Mouse (Mus musculus): ENCODE data around the gene Slc25a39. TPM values are rescaled to one million over a fixed set of nuclear protein-coding genes. Genes with fewer than 3 reads are reported as not detected.

Gene Slc25a39
- total RNA-seq, 2 experiments from 2014 or later: 22.8 to 47.5 TPM

DNA sequence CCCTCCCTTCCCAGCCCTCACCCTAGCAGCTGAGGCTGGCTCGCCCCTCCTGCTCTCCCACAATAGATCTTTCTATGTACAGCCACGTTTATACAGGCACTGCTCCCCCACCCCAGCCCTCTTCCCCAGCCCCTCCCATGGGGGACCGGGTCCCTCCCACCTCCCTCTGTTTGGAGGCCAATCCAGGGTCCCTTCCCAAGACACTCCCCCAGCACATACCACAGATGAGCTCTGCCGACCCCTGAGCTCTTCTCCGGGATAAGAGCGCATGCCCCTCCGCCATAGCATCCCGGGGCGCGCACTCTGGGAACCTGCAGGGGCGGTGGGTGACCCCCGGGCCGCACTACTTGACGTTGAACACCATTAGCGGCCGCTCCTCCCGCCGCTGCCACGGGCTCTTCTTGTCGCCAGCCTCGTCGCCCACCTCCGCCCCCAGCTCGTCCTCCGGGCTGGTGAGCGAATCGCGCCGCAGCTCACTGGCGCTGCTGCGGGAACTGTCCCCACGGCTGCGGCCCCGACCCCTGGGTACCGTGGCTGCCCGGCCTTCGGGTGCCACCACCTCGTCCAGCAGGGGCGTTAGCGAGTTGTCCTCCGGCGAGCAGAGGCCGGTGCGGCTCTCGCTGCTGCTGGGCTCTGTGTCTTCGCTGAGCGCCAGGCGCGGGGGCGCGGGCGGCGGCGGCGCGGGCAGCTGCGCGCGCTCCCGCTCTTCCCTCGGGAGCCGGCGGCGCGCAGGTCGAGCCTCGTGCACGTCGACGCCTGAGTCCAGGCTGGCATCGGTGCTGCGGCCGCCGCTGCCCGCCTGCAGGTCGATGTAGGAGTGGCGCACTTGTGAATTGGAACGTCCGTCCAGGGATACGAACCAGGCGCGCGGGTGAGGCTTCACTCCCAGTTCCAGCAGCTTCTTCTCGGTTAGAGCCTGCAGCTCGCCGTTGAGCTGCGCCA lies 29.6 kb upstream of the Slc25a39 start:
- peak; percentile 43; the same call in 1 of the 2 replicates for ATAC-seq (ENCODE audit: poor library complexity, severe bottlenecking)

DNA sequence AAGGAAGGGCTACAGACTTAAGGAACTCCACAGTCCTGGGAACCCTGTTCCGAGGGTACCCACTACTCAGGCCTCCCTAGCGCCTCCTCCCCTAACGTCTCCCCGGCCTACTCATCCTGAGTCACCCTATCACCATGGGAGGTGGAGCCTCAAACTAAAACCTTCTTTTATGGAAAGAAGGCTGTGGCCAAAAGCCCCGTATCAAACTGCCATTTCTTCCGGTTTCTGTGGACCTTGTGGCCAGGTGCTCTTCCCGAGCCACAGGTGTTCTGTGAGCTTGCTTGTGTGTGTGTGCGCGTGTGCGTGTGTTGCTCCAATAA lies 28.7 kb upstream of the Slc25a39 start:
- no peak for ATAC-seq (ENCODE audit: poor library complexity, severe bottlenecking)

DNA sequence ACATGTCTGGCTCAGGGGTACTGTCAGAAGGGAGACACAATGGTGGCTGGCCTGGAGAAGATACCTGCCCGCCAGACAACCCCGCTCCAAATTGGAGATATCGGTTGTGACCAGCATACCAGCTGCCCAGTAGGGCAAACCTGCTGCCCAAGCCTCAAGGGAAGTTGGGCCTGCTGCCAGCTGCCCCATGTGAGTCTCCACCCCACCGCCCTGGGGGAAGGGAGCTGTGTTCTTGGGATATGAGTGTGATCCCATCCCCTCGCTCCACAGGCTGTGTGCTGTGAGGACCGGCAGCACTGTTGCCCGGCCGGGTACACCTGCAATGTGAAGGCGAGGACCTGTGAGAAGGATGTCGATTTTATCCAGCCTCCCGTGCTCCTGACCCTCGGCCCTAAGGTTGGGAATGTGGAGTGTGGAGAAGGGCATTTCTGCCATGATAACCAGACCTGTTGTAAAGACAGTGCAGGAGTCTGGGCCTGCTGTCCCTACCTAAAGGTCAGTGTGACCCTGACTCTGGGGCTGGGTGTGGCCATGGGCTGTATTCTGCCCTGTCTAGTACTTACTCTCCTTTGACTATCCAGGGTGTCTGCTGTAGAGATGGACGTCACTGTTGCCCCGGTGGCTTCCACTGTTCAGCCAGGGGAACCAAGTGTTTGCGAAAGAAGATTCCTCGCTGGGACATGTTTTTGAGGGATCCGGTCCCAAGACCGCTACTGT lies 28.2 kb upstream of the Slc25a39 start:
- no peak for ATAC-seq (ENCODE audit: poor library complexity, severe bottlenecking)

DNA sequence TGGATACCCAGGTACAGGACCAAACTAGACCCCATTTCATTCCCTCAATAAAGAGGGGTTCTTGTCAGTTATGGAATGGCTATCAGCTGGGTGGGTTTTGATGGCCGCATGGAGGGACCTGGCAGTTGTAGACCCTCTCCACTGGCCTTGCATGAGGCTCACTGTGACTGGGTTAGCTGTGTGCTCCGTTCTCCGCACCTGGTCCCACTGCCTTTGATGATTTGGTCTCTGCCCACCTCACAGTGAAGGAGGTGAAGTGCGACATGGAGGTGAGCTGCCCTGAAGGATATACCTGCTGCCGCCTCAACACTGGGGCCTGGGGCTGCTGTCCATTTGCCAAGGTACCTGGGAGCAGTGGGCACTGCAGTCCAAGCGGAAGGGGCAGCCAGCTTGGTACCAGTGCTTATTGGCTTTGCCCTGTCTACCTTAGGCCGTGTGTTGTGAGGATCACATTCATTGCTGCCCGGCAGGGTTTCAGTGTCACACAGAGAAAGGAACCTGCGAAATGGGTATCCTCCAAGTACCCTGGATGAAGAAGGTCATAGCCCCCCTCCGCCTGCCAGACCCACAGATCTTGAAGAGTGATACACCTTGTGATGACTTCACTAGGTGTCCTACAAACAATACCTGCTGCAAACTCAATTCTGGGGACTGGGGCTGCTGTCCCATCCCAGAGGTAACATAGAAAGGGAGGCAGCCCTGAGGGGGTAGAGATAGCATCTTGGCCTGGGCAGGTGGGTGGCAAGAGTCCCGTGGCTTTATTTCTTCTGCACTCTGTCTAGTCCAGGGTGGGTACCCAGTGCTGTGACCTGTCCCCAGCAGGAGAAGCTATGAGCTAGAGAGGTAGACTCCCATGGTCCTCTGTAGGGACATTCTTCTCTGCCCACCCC lies 27.3 kb upstream of the Slc25a39 start:
- no peak for ATAC-seq (ENCODE audit: poor library complexity, severe bottlenecking)

DNA sequence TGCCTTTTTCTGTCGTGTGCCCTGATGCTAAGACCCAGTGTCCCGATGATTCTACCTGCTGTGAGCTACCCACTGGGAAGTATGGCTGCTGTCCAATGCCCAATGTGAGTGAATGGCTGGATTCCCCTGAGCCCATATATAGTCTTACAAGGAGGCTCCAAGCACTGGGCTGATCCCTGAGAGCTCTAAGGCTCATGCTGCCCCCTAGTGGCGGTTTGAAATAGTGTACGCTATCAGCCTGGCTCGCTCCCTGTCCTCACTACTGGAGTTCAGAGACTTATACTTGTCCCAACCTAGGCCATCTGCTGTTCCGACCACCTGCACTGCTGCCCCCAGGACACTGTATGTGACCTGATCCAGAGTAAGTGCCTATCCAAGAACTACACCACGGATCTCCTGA lies 26.7 kb upstream of the Slc25a39 start:
- ATAC-seq (ENCODE audit: poor library complexity, severe bottlenecking): peak; percentile 31; the same call in 1 of the 2 replicates

DNA sequence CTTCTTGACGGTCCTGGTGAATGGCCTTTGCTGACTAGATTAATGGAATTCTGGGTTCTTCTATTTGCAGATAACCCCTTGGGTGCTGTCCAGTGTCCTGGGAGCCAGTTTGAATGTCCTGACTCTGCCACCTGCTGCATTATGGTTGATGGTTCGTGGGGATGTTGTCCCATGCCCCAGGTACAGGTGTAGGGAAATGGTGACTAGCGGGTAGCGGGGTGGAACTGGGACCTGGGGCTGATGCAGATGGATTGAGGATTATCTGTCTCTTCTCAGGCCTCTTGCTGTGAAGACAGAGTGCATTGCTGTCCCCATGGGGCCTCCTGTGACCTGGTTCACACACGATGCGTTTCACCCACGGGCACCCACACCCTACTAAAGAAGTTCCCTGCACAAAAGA lies 26.1 kb upstream of the Slc25a39 start:
- no peak for ATAC-seq (ENCODE audit: poor library complexity, severe bottlenecking)

DNA sequence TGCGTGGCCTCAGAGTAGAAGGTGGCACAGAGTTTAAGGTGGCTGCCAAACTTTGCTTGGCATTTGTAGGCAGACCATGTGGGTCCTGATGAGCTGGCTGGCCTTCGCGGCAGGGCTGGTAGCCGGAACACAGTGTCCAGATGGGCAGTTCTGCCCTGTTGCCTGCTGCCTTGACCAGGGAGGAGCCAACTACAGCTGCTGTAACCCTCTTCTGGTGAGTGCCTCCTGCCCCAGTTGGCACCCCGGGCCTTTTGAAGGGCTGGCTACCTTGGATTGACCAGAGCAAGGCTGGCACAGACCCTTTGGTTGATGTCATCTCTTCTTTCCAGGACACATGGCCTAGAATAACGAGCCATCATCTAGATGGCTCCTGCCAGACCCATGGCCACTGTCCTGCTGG lies 25.1 kb upstream of the Slc25a39 start:
- ATAC-seq (ENCODE audit: poor library complexity, severe bottlenecking): no peak

DNA sequence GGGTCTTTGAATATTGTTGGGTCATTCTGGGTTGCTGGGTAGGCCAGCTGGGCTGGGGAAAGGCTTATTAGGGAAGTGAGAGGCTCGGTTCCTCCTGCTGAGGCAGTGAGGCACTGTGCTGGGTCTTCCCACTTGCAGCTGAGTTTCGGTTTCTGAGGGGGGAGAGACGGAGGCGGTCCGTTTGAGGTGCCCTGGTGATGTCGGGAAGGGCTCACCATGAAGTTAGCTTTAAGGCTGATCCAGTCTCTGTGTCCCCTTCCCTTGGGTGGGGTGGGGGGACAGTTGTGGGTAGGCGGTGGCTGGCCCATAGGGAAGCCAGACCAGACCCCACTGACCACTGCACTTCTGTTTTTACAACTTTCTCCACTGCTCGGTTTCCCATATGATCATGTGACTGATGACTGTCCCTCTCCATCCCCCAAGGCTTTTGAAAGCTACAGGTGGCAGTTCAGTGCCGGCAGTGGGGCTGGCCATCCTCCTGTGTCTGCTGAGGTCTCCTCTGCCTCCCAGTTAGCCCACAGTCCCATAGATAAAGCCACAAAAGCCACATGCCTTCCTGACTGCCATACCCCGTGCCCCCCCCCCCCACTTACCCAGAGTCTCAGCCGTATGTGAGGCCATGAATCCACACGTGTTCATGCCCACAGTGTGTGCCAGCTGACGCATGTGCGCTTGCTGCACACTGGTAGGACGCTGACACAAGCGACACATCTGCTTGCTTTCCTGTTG lies 24.5 kb upstream of the Slc25a39 start:
- peak; percentile 57 for ATAC-seq (ENCODE audit: poor library complexity, severe bottlenecking)

DNA sequence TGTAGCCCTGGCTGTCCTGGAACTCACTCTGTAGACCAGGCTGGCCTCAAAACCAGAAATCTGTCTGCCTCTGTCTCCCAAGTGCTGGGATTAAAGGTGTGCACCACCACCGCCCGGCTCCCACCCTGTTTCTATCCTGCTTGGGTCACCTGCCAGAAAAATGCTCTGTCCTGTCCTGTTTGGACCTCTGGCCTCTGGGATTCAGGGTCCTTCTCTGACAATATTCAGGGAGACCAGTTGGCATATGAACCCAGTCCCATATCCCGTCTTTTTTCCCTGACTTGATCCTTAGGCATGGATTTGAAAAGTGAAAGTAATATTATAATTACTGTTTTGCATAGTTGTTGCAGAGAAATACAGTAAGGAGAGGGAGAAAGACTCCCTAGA lies 24.0 kb upstream of the Slc25a39 start:
- no peak for ATAC-seq (ENCODE audit: poor library complexity, severe bottlenecking)

DNA sequence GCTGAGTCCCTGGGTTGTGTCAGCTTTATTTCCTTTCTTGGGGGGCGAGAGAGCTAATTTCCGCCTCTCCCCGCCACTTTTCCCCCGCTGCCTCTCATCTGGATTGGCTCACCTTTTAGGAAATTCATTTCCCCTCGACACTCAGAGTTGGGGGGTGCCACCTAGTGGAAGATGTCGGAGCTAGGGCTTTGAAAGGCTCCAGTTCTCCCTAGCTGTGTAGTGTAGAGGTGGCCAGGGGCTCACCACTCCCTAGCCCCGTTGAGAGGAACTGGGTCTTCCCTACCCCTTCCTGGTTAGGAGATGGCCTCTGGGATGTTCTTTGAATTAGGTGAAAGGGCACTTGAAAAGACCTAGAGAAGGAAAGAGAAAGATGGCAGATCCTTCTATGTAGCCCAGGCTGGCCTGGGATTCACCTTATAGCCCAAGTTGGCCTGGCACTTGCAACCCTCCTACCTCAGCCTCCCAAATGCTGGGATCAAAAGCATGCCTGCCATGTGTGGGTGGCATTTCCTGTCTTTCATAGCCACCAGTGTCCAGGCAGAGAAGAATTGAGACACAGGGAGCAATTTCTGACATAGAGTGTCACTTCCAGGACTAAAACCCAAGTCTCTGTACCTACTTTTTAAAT lies 23.4 kb upstream of the Slc25a39 start:
- ATAC-seq (ENCODE audit: poor library complexity, severe bottlenecking): peak; percentile 17; the same call in 1 of the 2 replicates

DNA sequence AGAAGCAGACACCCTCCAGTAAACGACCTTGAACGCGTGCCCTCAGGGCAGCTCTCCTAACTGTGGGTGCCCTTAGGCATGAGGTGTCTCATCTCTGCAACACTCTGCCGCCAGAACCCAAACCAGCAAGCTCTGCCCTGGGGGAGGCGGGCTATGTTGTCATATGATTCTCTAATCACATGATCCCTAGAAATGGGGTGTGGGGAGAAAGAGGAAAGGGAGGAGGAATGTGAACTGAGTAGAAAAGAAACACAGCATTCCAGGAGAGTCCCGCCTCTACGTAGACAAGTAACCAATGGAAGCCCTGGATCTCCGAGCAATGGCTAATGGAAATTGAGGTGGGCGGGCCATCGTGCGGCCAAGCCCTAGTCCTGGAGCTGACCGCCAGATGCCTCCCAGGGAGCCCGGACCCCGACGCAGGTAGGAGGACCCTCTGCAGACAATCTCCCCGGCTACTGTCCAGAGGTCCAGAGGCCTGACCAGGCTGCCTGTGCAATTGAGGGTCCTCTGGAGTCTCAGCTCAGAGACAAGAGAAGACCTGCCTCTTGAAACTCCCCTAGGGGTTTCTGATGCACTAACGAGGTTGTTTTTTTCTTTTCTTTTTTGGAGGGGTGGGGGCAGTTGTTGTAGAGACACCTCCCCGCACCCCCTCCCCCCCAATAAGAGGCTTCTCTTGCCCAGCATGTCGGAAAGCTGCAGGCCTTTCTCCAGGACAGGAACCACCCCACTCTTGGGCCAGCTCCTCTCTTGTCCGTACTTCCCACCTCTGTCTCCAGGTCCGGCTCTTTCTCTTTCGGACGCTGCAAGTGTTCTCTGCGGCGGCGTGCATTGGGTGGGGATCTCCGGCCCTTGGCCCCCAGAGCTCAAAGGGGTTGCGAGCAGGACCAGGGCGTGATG lies 22.6 kb upstream of the Slc25a39 start, which contains the start of gene Grn:
Gene Grn (plus strand): TSS at position 195 of the 897 bp plus-strand sequence.
- ATAC-seq (ENCODE audit: poor library complexity, severe bottlenecking): peak; percentile 65

DNA sequence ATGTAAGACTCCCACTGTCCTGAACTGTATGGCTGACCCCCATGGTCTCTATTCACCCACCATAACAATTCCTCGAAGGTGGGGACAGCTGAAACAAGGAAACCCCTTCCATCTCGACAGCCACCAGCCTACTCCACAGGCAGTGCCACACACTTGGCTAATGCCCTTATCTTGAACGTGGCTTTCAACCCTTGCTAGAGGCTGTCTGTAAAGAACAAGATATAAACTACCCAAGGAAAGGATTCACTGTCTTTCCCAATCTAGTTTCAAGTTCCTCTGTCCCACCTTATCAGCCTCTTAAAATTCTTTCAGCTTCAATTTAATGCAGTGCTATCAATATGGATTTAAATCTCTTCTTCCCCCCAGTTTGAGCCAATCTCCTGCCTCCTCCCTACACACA lies 21.8 kb upstream of the Slc25a39 start:
- ATAC-seq (ENCODE audit: poor library complexity, severe bottlenecking): no peak

DNA sequence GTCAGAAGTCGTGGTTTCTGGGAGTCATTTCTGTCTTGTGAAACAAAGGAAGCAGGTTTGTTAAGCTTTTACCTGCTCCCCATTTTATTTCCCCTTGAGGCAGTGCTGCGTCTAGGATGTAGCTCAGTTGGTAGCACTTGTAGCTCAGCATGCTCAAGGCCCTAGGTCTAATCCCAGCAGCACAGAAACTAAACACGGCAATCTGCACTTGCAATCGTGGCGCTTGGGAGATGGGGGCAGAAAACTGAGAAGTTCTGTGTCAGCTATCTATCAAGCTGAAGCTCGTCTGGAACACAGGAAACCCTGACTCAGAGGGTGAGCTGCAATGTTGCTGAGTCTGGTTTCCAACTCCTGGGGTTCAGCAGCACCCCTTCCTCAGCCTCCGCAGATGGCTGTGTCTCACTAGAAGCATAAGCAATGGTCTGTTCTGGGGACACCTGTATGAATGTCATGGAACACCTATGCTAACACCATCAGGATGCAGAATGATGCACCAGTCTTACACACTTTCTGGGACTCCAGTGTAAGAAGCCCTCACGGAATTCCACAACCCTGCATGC lies 21.3 kb upstream of the Slc25a39 start:
- 0 out of 2 replicates have a peak, but pooled peaks have one; percentile 14 for ATAC-seq (ENCODE audit: poor library complexity, severe bottlenecking)

DNA sequence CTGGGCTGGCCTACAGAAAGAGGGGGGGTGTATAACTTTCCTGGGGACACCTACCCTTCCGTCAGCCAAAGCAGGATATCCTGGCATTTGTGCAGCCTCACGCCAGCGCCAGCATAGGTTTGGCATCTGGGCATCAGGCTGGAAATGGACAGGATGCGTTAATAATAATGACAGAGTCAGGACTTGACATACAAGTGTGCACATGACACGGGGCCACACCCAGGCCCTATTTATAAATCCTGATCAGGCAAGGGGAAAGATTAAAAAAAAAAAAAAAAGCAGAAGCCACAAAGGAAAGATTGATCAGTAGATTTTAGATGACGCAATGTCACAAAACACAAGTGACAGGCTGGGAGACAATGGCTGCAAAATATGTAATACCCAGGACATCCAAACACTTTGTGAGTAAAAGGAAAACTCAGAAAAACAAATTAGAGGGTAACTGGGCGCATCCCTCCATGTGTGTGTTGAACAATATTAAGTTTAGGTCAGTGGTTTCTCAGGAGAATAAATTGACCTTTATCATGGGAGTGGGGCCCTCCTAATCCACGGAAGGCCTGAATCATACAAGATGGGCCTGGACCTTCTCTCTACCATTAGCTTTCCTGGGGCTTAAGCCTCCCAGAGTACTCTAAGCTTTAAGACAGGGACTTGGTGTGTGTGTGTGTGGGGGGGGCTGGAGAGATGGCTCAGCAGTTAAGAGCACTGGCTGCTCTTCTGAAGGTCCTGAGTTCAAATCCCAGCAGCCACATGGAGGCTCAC lies 18.0 kb upstream of the Slc25a39 start:
- ATAC-seq (ENCODE audit: poor library complexity, severe bottlenecking): 0 out of 2 replicates have a peak, but pooled peaks have one; percentile 7

DNA sequence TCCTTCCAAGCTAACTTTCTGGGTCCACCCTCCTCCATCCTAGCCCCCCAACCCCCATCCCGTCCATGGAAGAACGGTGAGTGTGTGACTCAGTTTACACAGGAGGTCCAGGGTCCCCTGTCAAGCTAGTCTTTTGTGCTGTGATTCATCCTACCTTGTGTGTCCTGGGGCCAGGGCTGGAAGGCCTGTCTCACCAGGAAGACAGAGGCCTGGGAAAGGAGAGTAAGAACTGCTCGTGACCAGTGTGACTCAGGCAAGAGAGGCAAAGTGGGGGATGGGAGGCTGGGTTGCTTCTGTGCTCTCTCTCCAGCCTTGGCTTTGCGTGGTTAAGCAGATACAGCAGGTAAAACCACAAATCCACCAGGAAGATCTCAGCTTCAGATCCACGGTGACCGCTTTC lies 16.9 kb upstream of the Slc25a39 start:
- no peak for ATAC-seq (ENCODE audit: poor library complexity, severe bottlenecking)

DNA sequence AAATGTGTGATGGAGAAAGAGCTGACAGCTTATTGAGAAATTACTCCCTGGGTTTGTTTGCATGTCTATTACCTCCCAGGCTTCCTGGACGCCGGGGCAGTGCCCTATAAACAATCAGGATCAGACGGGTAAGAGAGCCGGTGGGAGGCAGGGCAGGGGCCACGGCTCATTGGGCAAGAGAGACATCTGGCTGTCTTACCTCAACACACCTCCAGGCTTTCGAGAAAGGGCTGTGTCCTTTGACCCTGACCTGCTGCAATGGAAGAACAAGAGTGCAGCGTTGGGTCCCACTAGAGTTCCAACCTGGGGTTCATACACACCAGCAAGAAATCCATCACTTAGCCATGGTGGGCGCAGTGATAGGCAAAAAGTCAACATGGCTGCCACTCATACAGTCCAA lies 13.8 kb upstream of the Slc25a39 start:
- no peak for ATAC-seq (ENCODE audit: poor library complexity, severe bottlenecking)

DNA sequence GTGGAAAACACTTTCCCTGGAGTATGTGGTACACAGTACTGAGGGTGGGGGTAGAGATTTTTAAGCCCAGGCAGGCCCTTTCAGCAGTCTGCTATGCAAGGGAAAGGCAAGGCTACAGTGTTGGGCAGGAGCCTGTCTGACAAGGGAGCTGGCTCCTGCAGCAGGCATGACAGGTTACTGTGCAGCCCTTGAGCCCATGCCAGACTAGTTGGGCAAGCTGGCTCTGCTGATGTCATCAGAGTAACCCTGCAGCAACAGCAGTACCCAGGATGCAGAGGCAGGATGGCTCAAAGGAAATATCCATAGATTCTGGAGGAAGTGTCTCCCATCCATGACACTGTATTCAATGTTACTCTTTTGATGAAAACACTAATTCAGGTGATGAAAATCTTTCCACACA lies 11.1 kb upstream of the Slc25a39 start:
- no peak for ATAC-seq (ENCODE audit: poor library complexity, severe bottlenecking)

DNA sequence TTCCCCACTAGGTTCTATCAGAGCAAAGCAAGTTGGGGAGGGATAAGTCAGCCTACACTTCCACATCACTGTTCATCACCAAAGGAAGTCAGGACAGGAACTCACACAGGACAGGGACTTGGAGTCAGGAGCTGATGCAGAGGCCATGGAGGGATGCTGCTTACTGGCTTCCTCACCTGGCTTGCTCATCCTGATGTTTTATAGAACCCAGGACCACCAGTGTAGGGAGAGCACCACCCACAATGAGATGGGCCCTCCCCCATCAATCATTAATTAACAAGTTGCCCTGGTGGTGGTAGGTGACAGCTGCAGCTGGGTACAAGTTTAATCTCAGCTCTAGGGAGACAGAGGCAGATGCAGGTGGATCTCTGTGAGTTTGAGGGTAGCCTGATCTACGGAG lies 9.4 kb upstream of the Slc25a39 start:
- ATAC-seq (ENCODE audit: poor library complexity, severe bottlenecking): no peak

All from megakaryocyte, adult 5-6 weeks (primary cell).